Mouse (Mus musculus): ENCODE measurements around the gene Tnpo3. TPM values are rescaled to one million over a fixed set of nuclear protein-coding genes. Genes with fewer than 3 reads are reported as not detected.

The Tnpo3 gene
- polyA plus RNA-seq, 1 experiment from 2014 or later: 91.3 TPM

DNA sequence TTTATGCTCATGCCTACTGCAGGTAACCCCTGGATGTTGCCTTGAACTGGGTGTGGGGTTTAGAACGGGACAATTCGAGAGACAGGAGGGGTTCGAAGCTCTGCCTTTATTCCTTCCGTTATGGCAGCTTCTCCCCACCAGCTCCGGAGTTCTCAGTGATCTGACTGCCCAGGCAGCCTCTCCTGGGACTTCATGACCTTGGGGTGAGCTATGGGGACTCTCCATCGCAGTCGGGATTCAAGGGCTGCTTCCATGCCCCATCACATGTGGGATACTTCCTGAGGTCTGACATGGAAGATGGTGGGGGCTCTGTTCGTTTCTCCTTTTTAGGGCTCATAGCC is 81.6 kb downstream of the Tnpo3 start:
- Histone ChIP-seq H3K27me3 (ENCODE audit: control insufficient read depth, insufficient read depth, low read length) (peaks cover 15% of the 10 kb centered on the region), H3K36me3 (ENCODE audit: control insufficient read depth, insufficient read depth, low read length) (no peaks in the 10 kb centered on the region), H3K27ac (ENCODE audit: low read length) (no peak overlapping the region), H3K4me1 (ENCODE audit: control insufficient read depth, insufficient read depth, low read length) (peaks cover 31% of the 10 kb centered on the region), H3K9me3 (ENCODE audit: control insufficient read depth, low read depth, low read length) (no peaks in the 10 kb centered on the region), H3K4me2 (replicated peaks; ENCODE audit: low read depth, low read length) (peak overlapping the region; percentile 98), H3K4me3 (ENCODE audit: low read depth, low read length) (peak overlapping the region; percentile 54), H3K9ac (replicated peaks; ENCODE audit: low read depth, low read length) (no peak overlapping the region)
- no peak for ATAC-seq (ENCODE audit: insufficient number of reproducible peaks, insufficient read depth, low FRiP score, low read depth)
- WGBS: 18% methylated on average over 8 of the region's 8 CpGs

DNA sequence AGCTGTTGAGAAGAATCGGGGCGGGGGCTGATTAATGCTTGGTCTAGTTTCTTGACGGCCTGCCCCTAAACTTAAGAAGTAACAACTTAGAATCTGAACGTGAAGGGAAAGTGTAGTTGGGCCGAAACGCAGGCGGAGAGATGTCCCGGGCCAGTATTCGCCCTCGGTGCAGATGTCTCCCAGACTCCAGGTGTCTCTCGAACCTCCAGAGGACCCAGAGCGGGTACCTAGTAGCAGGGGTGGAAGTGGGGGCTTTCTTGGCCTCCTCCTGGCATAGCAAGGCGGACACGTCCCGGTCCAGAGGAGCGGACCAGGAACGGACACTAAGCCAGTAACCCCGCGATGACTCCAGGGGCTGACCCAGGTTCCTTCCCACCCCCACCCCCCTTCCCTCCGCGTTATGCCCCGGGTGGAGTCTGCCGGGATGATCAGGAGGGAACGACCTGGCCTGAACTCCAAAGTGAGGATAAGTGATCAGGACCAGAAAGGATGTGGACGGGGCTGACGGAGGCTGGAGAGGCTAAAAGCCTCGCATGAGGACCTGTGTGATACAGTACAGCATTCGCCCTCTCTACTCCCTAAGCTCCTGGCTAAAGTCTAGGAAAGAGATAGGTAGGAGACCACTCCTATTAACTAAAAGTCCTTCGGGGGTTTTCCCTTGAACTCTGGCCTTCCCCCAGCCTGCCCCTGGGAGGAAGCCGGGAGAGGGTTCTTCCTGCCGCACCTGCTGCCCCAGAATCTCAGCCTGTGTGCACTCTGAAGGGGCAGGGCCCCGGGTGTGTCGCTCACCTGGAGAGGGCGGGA is 82.1 kb downstream of the Tnpo3 start:
- no peak overlapping the region for H3K9ac ChIP-seq (replicated peaks; ENCODE audit: low read depth, low read length)
- peaks cover 15% of the 10 kb centered on the region for H3K27me3 ChIP-seq (ENCODE audit: control insufficient read depth, insufficient read depth, low read length)
- H3K27ac ChIP-seq (ENCODE audit: low read length): no peak overlapping the region
- peaks cover 34% of the 10 kb centered on the region for H3K4me1 ChIP-seq (ENCODE audit: control insufficient read depth, insufficient read depth, low read length)
- 5% methylated on average over 34 of the region's 34 CpGs for WGBS
- H3K9me3 ChIP-seq (ENCODE audit: control insufficient read depth, low read depth, low read length): no peaks in the 10 kb centered on the region
- H3K4me3 ChIP-seq (ENCODE audit: low read depth, low read length): peak overlapping the region; percentile 54
- H3K4me2 ChIP-seq (replicated peaks; ENCODE audit: low read depth, low read length): peak overlapping the region; percentile 98
- ATAC-seq (ENCODE audit: insufficient number of reproducible peaks, insufficient read depth, low FRiP score, low read depth): no peak
- no peaks in the 10 kb centered on the region for H3K36me3 ChIP-seq (ENCODE audit: control insufficient read depth, insufficient read depth, low read length)

DNA sequence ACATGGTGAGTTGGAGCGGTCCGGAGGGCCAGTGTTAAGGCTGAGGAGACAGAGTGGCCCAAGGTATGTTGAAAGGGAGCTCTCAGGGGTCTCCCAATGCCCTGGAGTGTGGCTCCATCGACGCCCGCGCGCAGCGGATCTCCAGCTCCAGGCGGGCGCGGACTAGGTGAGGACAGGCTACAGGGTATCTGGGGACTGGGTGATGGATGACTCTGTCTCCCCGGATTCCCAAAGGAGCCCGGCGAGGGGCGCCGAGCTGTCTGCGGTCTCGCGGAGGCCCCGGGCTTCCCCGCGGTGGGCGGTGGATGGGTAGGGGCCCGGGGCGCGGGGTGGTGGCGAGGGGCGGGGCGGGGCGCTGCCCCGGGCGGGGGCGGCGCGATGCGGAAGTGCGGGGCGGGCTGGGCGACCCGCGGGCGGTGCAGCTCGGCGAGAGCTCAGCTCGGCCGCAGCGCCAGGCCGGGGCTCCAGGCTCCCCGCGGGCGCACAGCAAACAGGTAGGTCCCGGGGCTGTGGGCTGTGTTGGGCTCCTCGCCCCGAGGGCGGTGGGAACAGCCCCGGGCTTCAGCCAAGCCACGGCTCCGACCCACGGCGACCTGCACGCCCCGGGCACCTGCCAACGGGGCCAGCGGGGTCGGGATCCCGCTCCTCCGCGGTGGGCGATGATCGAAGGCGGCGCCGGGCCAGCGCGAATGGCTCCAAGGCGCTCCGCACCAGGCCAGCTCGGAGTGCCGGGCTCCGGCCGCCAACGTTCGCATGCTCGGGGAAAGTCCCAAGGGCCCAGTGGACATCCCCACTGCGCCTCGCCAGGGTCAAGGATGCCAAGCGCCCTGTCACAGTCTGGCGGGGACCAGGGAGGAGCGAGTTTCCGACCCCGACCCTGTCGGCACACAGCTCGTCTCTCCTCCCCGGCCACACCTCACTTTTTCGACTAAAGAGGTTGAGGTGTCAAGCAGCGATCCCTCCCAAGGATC is 83.1 kb downstream of the Tnpo3 start, which contains the start of gene Irf5:
TSS of gene Irf5 (plus strand) at position 345 of the 971 bp plus-strand sequence.
- Histone ChIP-seq H3K27me3 (ENCODE audit: control insufficient read depth, insufficient read depth, low read length) (peaks cover 15% of the 10 kb centered on the region), H3K4me1 (ENCODE audit: control insufficient read depth, insufficient read depth, low read length) (peaks cover 34% of the 10 kb centered on the region), H3K9ac (replicated peaks; ENCODE audit: low read depth, low read length) (peak within 1 kb of the TSS; percentile 41), H3K9me3 (ENCODE audit: control insufficient read depth, low read depth, low read length) (no peaks in the 10 kb centered on the region), H3K36me3 (ENCODE audit: control insufficient read depth, insufficient read depth, low read length) (no peaks in the 10 kb centered on the region), H3K4me2 (replicated peaks; ENCODE audit: low read depth, low read length) (peak within 1 kb of the TSS; percentile 98), H3K27ac (ENCODE audit: low read length) (no peak within 1 kb of the TSS), H3K4me3 (ENCODE audit: low read depth, low read length) (peak within 1 kb of the TSS; percentile 54)
- ATAC-seq (ENCODE audit: insufficient number of reproducible peaks, insufficient read depth, low FRiP score, low read depth): peak; percentile 60
- WGBS: under 1% methylated on average over 87 of the region's 96 CpGs

DNA sequence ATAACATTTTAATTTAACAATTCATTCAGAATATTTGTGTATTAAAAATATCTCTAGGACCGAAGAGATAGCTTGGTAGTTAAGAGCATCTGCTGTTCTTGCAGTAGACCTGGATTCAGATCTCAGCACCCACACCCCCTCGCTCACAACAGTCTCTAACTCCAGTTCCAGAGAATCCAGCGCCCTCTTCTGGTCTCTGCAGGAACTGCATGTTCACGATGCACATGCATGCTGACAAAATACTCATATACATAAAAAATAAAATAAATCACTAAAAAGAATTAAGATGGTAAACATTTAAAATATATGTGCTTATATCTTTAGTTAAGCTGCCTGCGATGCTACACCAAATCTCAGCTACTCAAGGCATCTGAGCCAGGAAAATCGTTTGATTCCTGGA is 84.4 kb downstream of the Tnpo3 start:
- Histone ChIP-seq H3K4me1 (ENCODE audit: control insufficient read depth, insufficient read depth, low read length) (peaks cover 34% of the 10 kb centered on the region), H3K36me3 (ENCODE audit: control insufficient read depth, insufficient read depth, low read length) (no peaks in the 10 kb centered on the region), H3K9ac (replicated peaks; ENCODE audit: low read depth, low read length) (no peak overlapping the region), H3K9me3 (ENCODE audit: control insufficient read depth, low read depth, low read length) (no peaks in the 10 kb centered on the region), H3K27me3 (ENCODE audit: control insufficient read depth, insufficient read depth, low read length) (peaks cover 15% of the 10 kb centered on the region), H3K4me3 (ENCODE audit: low read depth, low read length) (no peak overlapping the region), H3K4me2 (replicated peaks; ENCODE audit: low read depth, low read length) (no peak overlapping the region), H3K27ac (ENCODE audit: low read length) (no peak overlapping the region)
- 72% methylated on average over 6 of the region's 6 CpGs for WGBS
- ATAC-seq (ENCODE audit: insufficient number of reproducible peaks, insufficient read depth, low FRiP score, low read depth): no peak

DNA sequence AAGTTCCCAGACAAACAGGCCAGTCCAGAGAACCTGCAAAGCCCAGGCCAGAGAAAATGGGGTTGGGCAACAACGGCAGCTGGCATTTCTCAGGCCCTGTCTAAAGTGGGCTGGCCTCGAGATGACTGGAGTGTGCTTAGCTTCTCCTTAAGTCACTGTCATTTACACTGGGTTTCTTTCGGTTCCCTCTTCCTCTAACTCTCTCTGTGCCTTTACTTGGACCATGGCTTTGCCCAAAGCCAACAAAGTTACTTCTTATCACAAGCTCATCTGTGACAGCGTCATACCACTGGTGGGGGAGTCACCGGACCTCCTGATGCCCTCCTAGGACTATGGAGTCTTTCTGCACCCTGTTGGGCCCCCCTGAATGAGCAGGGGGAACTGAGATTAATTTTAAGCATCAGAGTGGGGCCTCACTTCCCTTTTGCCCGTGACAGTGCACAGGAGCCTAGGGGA is 85.6 kb downstream of the Tnpo3 start:
- no peak overlapping the region for H3K4me3 ChIP-seq (ENCODE audit: low read depth, low read length)
- 31% methylated on average over 6 of the region's 6 CpGs for WGBS
- no peak for ATAC-seq (ENCODE audit: insufficient number of reproducible peaks, insufficient read depth, low FRiP score, low read depth)
- H3K4me2 ChIP-seq (replicated peaks; ENCODE audit: low read depth, low read length): no peak overlapping the region
- H3K9me3 ChIP-seq (ENCODE audit: control insufficient read depth, low read depth, low read length): no peaks in the 10 kb centered on the region
- peaks cover 12% of the 10 kb centered on the region for H3K27me3 ChIP-seq (ENCODE audit: control insufficient read depth, insufficient read depth, low read length)
- H3K9ac ChIP-seq (replicated peaks; ENCODE audit: low read depth, low read length): no peak overlapping the region
- H3K36me3 ChIP-seq (ENCODE audit: control insufficient read depth, insufficient read depth, low read length): no peaks in the 10 kb centered on the region
- peaks cover 30% of the 10 kb centered on the region for H3K4me1 ChIP-seq (ENCODE audit: control insufficient read depth, insufficient read depth, low read length)
- peak overlapping the region; percentile 44; the same call in 1 of the 2 replicates for H3K27ac ChIP-seq (ENCODE audit: low read length)

DNA sequence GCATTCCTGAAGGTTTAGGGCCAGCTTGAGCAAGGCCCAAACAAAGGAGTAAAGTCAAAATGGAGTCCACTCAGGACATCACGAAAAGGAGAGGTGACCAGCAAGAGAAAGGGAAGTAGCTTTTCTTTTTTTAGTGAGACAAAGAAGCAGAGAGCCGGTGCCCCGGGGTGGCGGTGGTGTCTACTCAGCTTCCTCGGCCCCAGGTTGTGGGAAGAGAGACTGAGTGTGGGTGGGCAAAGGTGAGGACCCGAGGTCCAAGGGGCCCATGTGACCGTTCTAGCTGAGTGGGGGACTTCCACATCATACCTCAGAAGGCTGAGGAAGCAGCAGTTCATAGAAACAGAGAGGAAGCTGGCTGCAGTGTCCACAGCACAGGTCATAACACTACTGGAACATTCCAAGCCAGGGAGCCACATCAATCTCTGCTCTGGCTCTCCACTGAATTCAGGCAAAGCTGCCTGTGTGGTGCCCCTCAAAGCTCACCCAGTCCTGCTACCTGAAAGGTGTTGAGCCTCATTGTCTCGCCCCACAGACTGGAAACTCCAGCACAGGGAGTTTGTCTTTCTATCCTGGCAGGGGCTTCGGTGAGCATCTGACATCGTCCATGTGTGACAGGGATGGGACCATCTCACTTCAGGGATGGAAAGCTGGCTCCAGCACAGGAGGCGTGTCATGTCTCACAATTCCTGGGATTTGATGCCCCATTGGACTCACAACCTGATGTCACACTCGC is 86.2 kb downstream of the Tnpo3 start:
- ATAC-seq (ENCODE audit: insufficient number of reproducible peaks, insufficient read depth, low FRiP score, low read depth): no peak
- Histone ChIP-seq H3K36me3 (ENCODE audit: control insufficient read depth, insufficient read depth, low read length) (no peaks in the 10 kb centered on the region), H3K4me1 (ENCODE audit: control insufficient read depth, insufficient read depth, low read length) (peaks cover 27% of the 10 kb centered on the region), H3K4me2 (replicated peaks; ENCODE audit: low read depth, low read length) (no peak overlapping the region), H3K27me3 (ENCODE audit: control insufficient read depth, insufficient read depth, low read length) (peaks cover 12% of the 10 kb centered on the region), H3K9ac (replicated peaks; ENCODE audit: low read depth, low read length) (no peak overlapping the region), H3K27ac (ENCODE audit: low read length) (peak overlapping the region; percentile 33; the same call in 1 of the 2 replicates), H3K4me3 (ENCODE audit: low read depth, low read length) (no peak overlapping the region), H3K9me3 (ENCODE audit: control insufficient read depth, low read depth, low read length) (no peaks in the 10 kb centered on the region)
- 63% methylated on average over 12 of the region's 12 CpGs for WGBS

DNA sequence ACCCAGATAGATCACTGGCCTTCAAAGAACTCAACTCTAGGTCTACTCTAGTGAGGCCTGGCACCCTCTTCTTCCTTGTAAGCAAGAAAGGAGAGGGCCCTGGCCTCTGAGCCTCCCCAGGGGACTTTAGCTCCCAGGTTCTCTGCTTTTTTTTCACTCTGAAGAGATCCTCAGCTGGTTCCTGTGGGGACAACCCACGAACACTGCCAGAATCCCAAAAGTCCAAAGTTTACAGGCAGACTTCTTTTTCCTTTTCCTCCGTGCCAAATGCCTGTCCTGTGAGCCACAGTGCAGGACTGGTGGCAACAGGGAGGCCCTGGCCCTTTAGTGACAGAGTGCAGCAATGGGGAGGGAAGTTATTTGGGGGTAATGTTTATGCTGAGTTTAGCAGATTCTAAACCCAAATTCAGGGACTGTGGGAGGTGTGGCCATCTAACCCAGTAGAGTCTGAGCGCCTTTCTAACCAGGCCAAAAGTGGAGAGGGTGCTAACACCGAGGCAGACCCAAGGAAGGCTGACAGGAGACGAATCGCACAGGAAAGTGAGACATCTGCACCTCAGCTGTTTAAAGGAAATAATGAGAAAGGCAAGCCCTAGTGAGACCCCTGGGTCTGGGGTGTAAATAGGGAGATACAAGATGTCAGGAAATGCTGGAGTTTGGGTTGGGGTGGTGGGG is 86.9 kb downstream of the Tnpo3 start:
- 47% methylated on average over 6 of the region's 6 CpGs for WGBS
- no peak overlapping the region for H3K27ac ChIP-seq (ENCODE audit: low read length)

More for the DNA sequence above, 86.9 kb downstream of the Tnpo3 start:
- H3K4me2 ChIP-seq (replicated peaks; ENCODE audit: low read depth, low read length): no peak overlapping the region
- H3K4me3 ChIP-seq (ENCODE audit: low read depth, low read length): no peak overlapping the region
- no peaks in the 10 kb centered on the region for H3K9me3 ChIP-seq (ENCODE audit: control insufficient read depth, low read depth, low read length)
- H3K36me3 ChIP-seq (ENCODE audit: control insufficient read depth, insufficient read depth, low read length): no peaks in the 10 kb centered on the region
- peaks cover 22% of the 10 kb centered on the region for H3K4me1 ChIP-seq (ENCODE audit: control insufficient read depth, insufficient read depth, low read length)
- peaks cover 7% of the 10 kb centered on the region for H3K27me3 ChIP-seq (ENCODE audit: control insufficient read depth, insufficient read depth, low read length)
- ATAC-seq (ENCODE audit: insufficient number of reproducible peaks, insufficient read depth, low FRiP score, low read depth): no peak
- no peak overlapping the region for H3K9ac ChIP-seq (replicated peaks; ENCODE audit: low read depth, low read length)

Measured in stomach, embryonic 14.5 days (tissue).